8 mouse cellular contexts compared by ENCODE assay signal in genomic region chr4:150087161-150087889, GRCm38 (mm10). TPM values are rescaled to one million over a fixed set of nuclear protein-coding genes. Genes with fewer than 3 reads are reported as not detected.
DNase-seq lines count a peak whose midpoint lies in the region; ATAC-seq lines count a peak whose summit lies in the region.

Gene Gpr157 (plus strand): TSS chr4:150087365.

- peak; percentile 92 for ATAC-seq in inflammation-experienced regulatory T-cells, adult 6 months
- peak; percentile 97 for ATAC-seq in megakaryocyte-erythroid progenitor cell, adult 5-6 weeks (replicated peaks; ENCODE audit: low FRiP score, low TSS enrichment, poor library complexity, severe bottlenecking)

- intact Hi-C loops in gastrocnemius, postnatal 14 days (cut with DNase I; ENCODE audit: low total_unique reads), result no loop called here
- intact Hi-C loops in left cerebral cortex, postnatal 10 days (cut with DNase I), result no loop called here

- DNase-seq in adipocyte (ENCODE audit: low spot score), result peak; percentile 77
- peak; percentile 98 for DNase-seq in embryo, embryonic 10.5 days (ENCODE audit: low spot score)
- peak; percentile 94 for DNase-seq in gastrocnemius, postnatal 14 days
- peak; percentile 71 to 92 for DNase-seq in left cerebral cortex, postnatal 10 days (ENCODE audit: extremely low spot score in 1 of 2, low spot score in 2 of 2)
- DNase-seq in right cerebral cortex, postnatal 25 days, result peak; percentile 84
- DNase-seq in urinary bladder, postnatal 4 days (ENCODE audit: low spot score in 2 of 2), result peak; percentile 85 to 89

RNA-seq across cellular contexts. Expression of gene Gpr157, which starts in this region (rescaled TPM):
- 10 to 100 TPM; 19.3 to 20.2 TPM for total RNA-seq in gastrocnemius, postnatal 14 days (2021)
- polyA plus RNA-seq in inflammation-experienced regulatory T-cells, adult 6 months (2017; shearing (Covaris generic)), result under 1 TPM; 0.16 to 0.36 (median 0.33) TPM
- total RNA-seq in left cerebral cortex, postnatal 10 days (2021), result 1 to 10 TPM in 1 of 2 experiments, under 1 TPM in 1; 0.94 to 1.1 TPM
- total RNA-seq in megakaryocyte-erythroid progenitor cell, adult 5-6 weeks (2014; fragmentation: Nextera tagmentation), result 0.33 and 1.0 TPM in 2 replicates
- 0.33 and 0.99 TPM in 2 replicates for total RNA-seq in megakaryocyte-erythroid progenitor cell, adult 5-6 weeks (2017)

Comparison
In these comparisons a context has a peak if more than half of its experiments do, and no peak if none do; other contexts are left out.
1. Peak in every context shown above with its lines: DNase-seq and ATAC-seq.
2. RNA of gene Gpr157 (total RNA-seq): 19.3 to 20.2 TPM in gastrocnemius, postnatal 14 days; 0.94 to 1.1 TPM in left cerebral cortex, postnatal 10 days and 0.33 to 1.0 TPM in megakaryocyte-erythroid progenitor cell, adult 5-6 weeks; every median in the first group is over 4 times any median in the second.
3. Peak in ATAC-seq in inflammation-experienced regulatory T-cells, adult 6 months; RNA of the gene not detected or under 1 TPM.